Mouse (Mus musculus): Measurements from ENCODE around the gene Aspg.

Aspg gene

DNA sequence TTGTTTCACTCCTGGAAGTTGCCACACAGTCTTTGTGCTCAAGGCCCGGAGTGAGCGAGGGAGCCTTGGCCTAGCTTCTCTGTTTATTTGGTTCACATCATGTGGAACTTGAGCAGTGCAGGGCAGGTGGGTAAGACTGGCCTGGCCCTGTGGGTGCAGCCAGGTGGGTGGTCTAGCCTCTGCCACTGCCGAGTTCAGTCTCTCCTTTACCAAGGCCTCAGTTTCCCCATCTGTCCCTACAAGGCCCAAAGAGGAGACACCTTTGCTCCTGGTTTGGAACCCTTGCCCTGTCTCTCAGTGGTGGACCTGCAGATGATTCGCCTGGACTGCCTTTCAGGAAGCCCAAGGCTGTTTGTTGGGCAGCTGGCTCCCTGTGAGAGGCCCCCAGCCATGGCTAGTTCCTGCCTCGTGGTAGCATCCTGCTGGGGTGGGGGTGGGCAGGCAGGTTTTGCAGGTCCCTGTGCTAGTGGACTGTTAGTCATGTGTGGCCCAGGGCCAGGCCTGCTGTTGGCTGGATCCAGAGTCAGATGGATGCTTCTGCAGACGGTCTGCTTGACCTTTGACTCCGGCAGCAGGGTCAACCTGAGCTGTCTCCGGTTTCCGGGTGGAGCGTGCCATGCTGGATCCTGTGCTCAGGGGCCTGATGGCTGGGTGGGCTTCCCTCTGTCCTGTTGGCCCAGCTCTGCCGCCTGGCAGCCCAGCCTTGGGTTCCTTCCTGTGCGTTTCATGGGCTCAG, 44.9 kb downstream of the Aspg start:
- DNase-seq (ENCODE audit: low read depth, low spot score) = no peak

DNA sequence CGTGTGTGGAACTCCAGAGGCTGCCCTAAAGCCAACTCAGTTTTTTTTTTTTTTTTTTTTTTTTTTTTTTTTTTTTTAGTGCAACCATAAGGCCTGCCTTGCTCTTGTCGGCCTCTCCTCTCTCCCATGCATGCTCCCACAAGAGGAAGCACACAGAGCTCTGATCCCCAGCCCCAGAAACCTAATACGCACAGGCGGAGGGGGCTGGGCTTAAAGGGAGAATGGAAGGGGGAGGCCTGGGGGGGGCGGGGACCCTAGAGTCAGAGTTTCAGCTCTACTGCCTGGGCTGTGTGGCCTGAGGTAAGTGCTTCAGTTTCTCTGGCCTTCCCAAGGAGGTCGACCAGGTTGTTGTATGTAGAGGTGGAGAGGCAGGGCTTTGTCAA, 45.5 kb downstream of the Aspg start:
- no peak for DNase-seq (ENCODE audit: low read depth, low spot score)

DNA sequence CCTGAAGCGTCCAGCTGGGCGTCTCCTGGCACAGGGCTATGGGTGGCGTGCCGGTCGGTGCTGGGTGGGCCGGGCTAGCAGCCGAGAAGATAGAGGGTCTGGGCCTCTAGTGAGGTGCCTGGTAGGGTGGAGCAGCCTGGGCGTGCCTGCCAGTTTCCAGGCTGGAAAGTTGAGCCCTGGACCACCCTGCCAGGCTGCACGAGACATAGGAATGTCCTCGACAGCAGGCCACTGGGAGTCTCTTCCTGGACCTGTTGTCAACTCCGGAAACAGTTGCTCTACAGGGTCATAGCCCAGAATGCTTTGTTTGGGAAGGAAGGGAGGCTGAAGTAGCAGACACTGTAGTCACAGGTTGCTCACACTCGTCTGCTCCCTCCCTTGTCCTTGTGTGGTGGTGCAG, 47.1 kb downstream of the Aspg start:
- no peak for DNase-seq (ENCODE audit: low read depth, low spot score)

DNA sequence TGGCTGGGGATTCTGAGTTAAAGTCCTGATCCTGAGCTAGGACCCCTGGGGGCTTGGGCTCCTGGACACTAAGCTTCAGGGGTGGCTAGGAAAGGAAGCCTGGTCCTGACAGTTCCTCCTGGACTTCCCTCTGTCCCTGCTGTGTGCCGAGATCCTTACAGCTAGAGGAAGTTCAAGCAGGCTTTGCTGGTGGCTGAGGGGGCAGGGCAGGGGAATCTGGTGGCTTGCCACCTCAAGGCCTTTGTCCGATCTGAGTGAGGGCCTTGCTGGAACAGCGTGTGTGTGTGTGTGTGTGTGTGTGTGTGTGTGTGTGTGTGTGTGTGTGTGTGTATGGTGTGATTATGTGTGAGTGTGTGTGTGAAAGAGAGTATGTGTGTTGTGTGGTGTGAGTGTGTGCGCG, 48.0 kb downstream of the Aspg start:
- no peak for DNase-seq (ENCODE audit: low read depth, low spot score)

DNA sequence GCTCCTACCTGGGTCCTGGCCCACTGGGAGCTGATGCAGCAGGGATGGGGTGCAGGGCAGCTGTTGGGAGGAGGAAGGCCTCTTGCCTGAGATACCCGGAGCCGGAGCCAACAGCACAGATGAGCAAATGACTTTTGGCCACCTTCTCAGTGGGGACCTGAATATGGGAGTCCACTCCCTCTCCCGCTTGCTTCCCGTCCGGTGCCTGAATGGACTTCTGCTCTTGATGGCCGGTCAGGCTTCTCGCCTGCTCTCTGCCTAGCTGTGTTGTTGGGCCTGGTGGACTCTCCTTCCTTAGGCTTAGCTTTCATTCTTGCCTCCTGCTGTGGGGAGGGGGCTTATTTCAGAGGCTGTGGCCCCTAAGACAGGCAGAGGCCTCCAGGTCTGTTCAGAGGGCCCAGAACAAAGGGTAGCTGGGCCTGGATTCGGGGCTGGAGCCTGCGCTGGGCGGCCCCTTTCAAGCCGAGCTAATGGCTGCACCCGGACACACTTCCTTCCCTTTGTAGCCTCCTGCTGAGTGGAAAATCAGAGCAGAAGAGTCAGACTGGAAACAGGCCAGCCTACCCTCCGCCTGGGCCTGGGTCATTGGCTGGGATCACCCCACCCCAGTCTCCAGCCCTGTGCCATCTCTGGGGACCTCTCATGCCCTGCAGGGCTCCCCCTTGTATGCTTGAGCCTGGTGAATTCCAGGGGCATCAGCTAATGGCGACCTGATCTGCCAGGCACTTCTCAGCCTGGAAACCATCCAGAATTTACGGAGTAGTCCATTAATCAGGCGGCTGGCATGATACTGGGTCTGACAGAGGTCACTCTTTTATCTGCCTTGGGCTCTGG, 49.0 kb downstream of the Aspg start:
- DNase-seq (ENCODE audit: low read depth, low spot score) = no peak

DNA sequence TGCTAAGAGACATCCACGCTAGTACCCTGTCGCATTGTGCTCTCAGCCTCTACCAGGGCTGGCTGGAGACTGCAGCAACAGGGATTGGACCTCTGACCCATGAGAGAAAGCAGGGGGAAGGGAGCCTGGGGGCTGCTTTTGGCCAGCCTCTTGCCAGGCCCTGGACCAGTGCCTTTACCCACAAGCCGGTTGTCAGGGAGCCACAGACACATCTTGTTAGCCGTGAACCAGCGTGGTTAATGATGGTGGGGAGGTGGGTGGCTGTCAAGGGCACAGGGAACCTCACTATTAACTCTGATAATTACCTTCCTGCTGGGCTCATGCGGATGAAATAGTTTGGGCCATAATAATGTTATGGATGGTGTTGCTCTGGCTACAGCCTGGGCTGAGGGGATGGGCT, 50.3 kb downstream of the Aspg start:
- DNase-seq (ENCODE audit: low read depth, low spot score) = no peak

DNA sequence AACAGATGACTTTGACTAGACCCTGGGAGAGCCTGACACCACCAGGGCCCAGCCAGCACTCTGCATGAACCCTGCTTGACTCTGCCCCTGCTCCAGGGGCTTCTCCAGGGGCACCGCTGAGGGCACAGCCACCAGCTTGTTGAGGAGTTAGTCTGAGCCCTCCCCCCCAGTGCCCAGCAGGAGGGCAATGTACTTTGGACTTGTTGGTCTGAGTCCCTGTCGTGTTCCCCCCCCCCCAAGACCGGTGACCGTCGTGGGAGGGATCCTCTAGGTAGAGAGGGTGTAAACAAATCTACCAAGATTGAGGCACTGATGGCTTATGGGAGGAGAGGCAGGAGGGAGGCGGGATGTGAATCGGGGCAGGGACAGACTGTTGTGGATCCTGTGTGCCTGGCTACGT, 51.8 kb downstream of the Aspg start:
- DNase-seq (ENCODE audit: low read depth, low spot score) = no peak

DNA sequence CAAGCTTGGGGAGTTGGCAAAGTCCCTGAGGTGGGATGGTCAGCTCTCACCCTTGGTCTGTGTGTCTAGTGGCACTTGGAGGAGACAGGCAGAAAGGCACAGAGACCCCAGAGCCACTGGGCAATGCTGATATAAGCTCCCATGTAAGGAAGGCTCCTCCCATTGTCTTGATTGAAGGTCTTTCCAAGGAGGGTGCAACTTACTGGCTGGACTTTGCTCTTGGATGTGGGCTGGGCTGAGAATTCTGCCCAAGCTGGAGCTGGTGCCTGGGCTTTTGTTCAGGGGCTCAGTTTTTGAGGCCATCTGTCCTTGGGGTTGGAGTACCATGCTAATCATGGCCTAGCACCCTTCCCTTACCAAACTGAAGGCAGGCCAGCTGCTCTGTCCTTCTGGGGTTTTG, 52.3 kb downstream of the Aspg start:
- no peak for DNase-seq (ENCODE audit: low read depth, low spot score)

DNA sequence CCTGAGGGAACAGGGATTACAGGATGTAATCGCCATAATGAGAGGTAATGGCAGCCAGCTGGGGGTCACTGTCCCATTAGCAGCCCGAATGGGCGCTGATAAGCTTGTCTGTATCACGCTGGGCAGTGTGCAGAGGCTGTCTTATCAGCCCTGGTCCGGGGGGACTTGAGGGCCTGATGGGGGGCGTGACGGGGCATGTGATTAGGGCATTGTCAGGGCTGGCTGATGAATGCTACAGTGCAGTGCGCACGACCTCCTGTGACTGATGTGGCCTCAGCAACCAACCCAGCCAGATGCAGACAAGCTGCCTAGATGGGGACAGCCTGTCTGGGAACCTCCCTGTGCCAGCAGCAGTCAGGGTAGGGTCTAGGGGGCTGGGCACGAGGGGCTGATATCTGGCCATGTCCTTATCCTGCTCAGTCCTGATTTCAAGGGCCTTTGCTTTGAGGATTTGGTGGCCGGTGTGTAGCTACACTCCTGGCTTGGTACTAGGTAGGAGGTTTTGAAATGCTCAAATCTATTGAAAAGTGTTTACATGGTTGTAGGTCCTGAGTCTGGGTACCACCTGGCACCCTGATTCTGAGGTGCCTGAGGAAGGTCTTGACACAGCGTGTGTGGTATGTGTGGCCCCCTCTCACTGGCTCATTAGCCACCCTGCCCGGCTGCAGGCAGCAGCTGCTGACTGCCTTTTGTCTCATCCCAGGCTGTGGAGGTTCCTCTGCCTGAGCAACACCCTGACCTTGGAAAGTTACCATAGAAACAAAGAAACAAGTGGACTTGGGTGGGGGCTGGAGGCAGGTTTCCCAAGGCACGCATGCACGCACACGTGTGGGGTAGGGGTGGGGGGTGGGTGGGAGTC, 57.7 kb downstream of the Aspg start:
- no peak for DNase-seq (ENCODE audit: low read depth, low spot score)

DNA sequence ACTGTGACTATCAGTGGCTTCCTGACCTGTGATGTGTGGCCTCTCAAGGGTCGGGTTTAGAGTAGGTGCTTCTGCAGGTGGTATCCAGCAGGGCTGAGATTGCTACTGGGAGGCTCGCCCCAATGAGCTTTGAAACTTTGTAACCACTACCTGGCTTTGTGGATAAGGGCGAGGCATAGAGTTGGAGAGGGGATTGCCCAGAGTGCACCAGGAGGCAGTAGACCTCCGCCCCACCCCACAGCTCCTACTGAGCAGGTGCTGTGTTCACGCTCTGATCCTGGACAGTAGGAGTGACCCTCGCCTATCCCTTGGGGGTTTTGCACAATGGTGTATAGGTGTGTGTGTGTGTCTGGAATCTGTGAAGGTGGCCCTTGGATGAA, 58.4 kb downstream of the Aspg start:
- DNase-seq (ENCODE audit: low read depth, low spot score) = no peak

DNA sequence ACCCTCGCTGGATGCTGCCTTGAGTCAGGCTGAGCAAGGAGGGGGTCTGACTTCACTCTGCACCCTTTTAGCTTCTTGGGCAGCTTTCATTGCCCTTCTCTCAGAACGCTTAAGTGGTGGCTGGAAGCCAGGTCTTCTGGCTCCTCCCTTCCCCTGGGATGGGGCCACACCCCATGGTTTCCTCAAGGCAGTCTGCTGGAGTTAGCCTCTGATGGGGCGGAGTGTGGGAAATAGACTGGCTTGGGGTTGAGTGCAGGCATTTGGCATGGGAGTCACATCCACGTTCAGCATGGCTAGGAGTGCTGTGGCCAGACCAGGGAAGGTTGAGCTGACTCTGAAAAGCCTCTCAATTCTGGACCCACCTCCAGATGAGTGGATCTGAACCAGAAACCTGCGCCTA, 62.8 kb downstream of the Aspg start:
- DNase-seq (ENCODE audit: low read depth, low spot score) = no peak

DNA sequence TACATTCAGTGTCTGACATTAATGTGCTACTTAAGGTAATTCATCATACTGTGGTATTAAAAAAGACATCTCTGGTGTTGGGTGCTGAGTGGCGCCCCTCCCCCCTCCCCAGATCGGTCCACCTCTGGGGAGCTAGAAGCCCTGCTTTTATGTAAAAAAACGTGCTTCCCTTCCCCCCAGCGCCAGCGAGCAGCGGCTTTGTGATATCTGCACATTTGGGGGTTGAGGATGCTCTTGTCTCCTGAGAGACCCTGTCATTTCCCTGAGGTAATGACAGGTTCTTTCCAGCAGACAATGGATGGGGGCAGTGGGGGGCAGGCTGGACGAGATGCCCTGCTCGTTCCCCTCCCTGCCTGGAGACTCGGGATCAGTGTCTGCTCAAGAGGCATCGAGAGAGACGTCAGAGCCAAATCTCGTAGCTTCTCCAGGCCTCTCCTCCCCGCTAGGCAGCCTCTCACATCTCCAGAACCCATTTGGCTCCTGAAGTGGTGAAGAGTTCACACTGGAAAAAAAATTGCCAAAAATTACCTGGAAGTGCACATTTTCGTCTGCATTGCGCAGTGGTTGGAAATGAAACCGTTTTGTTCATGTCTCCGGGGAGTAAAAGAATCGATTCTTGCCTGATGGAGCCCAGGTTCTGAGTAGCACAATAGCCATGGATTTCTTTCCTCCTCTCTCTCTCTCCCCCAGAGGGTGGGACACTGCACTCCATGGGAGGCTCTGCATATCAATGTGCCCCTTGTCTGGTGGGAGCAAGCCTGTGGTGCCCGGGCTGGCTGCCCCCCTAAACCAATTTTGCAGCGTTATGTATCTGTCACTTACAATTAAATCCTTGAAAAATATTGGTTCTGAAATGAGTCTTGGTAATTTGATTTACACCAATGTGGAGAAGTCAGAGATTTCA, 64.4 kb downstream of the Aspg start:
- DNase-seq (ENCODE audit: low read depth, low spot score) = no peak

DNA sequence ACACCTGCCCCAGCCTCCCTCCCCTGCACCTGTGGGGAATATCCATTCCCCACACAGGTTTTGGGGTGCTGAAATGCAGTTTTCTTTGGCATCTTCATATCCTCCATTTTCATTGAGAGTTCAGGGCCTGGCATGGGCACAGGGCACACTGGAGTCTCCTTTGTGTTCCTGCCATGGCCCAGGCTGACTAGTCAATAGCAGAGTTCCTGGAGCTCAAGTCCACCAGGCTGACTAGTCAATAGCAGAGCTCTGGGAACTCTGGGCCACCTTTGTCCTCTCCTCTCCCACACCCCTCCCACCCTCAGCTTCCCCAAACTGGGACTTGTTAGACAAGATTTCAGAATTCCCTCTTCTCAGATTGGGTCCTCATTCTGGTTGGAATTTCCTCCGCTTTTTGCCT, 65.2 kb downstream of the Aspg start:
- no peak for DNase-seq (ENCODE audit: low read depth, low spot score)

DNA sequence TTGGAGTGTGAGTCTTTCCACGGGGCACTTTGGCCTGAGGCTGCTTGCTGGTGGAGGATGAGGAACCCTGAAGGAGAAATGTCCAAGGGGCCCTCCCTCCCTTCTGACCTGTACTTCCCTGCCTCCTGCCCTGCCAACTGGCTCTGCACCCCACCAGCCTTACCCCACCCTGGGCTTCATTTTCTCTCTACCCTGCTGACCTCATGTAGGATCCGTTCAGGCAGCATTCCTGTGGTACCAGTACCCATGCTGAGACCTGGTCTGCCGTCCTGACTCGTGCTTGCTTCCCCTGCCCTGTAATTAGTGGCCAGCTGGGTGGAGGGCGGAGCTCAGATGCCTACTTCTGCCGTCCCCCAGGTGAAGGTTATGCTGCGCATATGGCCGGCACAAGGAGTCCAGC, 65.7 kb downstream of the Aspg start:
- no peak for DNase-seq (ENCODE audit: low read depth, low spot score)
